Mouse (Mus musculus) testis, adult 2 months (tissue): Measurements from ENCODE around the gene Ppm1l.

ENCODE experiments used
- CTCF ChIP-seq: fragments of 200-500 bp; IDR thresholded peaks from 2 replicates; pipeline ENCODE4 v1.5.1; 2012; ENCODE audit warnings: low read depth, mild to moderate bottlenecking, inconsistent platforms, low read length, moderate library complexity; ENCODE audit not compliant: control insufficient read depth, insufficient read depth, insufficient replicate concordance
- POLR2A ChIP-seq: fragments of 200-500 bp; IDR thresholded peaks from 2 replicates; pipeline ENCODE4 v1.6.1; 2012; ENCODE audit warnings: low read depth, mild to moderate bottlenecking, inconsistent platforms, low read length, moderate library complexity; ENCODE audit not compliant: control insufficient read depth

GRCm38 (mm10) chr3:69490981-69491681 is 174.5 kb downstream of the Ppm1l start:
- TF ChIP-seq CTCF, result no peak
- TF ChIP-seq POLR2A, result no peak
